Mouse (Mus musculus) lung, postnatal 0 days (tissue): Measurements from ENCODE around the gene Abraxas2.

ENCODE experiments used
- CTCF ChIP-seq: IDR thresholded peaks from 2 replicates; pipeline ENCODE4 v1.5.1; 2016; ENCODE audit warnings: antibody characterized with exemption, mild to moderate bottlenecking
- EP300 ChIP-seq: IDR thresholded peaks from 2 replicates; pipeline ENCODE4 v1.6.1; 2016; ENCODE audit warnings: antibody characterized with exemption, mild to moderate bottlenecking, control low read depth

DNA sequence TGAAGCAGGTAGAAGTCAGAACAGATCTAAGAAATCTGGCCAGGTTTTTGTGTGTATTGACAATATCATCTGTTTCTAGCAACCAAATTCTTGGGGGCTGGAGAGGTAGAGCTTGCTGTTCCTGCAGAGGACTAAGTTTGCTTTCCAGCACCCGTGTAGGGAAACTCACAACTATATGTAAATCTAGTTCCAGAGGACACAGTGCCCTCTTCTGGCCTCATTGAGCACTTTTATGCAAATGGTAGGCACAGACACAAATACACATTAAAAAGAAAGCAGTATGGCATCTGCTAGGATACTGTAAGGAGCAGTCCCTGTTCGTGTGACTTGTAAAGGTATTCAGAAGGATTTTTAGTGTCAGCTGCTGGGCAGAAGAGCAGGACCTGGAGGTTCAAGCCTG lies 23.3 kb downstream of the Abraxas2 start:
- TF ChIP-seq CTCF (peak; percentile 50), EP300 (no peak)
